Mouse (Mus musculus) limb, embryonic 15.5 days (tissue): ENCODE measurements at regions not wholly inside any gene's neighbourhood (a gene's known extent, or its start where the extent isn't known, plus 50 kb on each side); places are given as distances from the start of the nearest gene placed in this dataset.
A peak's percentile ranks its signal among the peaks of the same experiment; 100 is the strongest.
"Not testable (repeated sequence)": the region's sequence is repeated elsewhere in the genome, so short reads cannot be mapped to it uniquely, and the experiment has no call there.

Experiments used
- ATAC-seq: fragments of 200-750 bp; cut with Nextera tagmentation; 2 replicates; pipeline ENCODE4 v1.8.0; 2017; ENCODE audit warnings: low read depth, moderate TSS enrichment; ENCODE audit not compliant: insufficient number of reproducible peaks, low FRiP score, low TSS enrichment
- H3K27ac ChIP-seq: fragments of 300-500 bp; sonication (generic); 2 replicates; pipeline ENCODE4 v1.5.1; 2015; ENCODE audit warnings: moderate library complexity, mild to moderate bottlenecking, inconsistent platforms
- H3K27me3 ChIP-seq: fragments of 300-500 bp; sonication (generic); 2 replicates; pipeline ENCODE4 v1.6.1; 2015; ENCODE audit warnings: inconsistent platforms
- H3K36me3 ChIP-seq: fragments of 300-500 bp; sonication (generic); 2 replicates; pipeline ENCODE4 v1.6.1; 2015; ENCODE audit warnings: inconsistent platforms
- H3K4me1 ChIP-seq: fragments of 300-500 bp; sonication (generic); 2 replicates; pipeline ENCODE4 v1.6.1; 2015; ENCODE audit warnings: inconsistent platforms
- H3K4me2 ChIP-seq: fragments of 300-500 bp; sonication (generic); 2 replicates; pipeline ENCODE4 v1.6.1; 2015; ENCODE audit warnings: mild to moderate bottlenecking, inconsistent platforms
- H3K4me3 ChIP-seq: fragments of 300-500 bp; sonication (generic); 2 replicates; pipeline ENCODE4 v1.5.1; 2015; ENCODE audit warnings: mild to moderate bottlenecking, inconsistent platforms
- H3K9ac ChIP-seq: fragments of 300-500 bp; sonication (generic); 2 replicates; pipeline ENCODE4 v1.6.1; 2015; ENCODE audit warnings: inconsistent platforms
- H3K9me3 ChIP-seq: fragments of 300-500 bp; sonication (generic); 2 replicates; pipeline ENCODE4 v1.6.1; 2016; ENCODE audit warnings: inconsistent platforms
- WGBS: fragments of 180-500 bp; shearing (Covaris S2); methylation state at CpG from one replicate; pipeline ENCODE4 v1.1.7; 2015; 5-methylcytosine and 5-hydroxymethylcytosine counted together

DNA sequence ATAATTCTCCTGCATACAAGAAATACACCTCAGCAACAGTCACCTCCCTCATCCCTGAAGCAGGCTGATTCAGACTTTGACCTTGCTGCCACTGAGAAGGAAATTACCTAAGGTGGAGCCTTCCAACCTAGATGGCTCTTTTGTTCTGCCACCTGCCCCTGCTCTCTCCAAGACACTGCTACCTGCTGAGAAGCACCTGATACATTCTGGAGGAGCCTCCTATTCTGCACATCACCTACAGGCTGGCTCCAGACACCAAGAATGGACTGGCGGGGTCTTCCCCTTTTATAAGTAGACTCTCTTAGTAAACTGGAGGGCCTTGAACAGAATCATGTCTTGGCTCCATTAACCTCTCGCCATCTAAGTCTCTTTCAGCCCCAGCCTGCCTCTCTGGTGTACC, 1149.5 kb upstream of the 2610301B20Rik start:
- not testable (repeated sequence) for H3K9ac ChIP-seq, H3K36me3 ChIP-seq
- WGBS: 74% methylated on average over 2 of the region's 2 CpGs

DNA sequence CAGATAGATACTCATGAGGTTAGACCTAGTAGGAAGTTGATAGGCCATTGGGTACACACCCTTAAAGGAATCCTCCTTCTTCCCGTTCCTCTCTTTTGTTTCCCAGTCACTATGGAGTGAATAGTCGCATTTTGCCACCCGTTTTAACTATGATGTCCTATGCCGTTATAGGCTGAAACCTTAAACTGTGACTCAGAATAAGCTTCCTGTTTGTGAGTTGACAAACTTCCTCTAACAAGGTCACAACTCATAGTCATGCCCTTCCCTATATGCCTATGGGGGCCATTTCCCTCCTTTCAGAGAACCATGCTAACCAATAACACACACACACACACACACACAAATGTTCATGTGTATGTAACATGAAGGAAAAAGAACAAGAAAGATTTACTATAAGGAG, 1136.6 kb upstream of the 2610301B20Rik start:
- H3K36me3 ChIP-seq: no peaks in the 10 kb centered on the region
- no peaks in the 10 kb centered on the region for H3K4me1 ChIP-seq
- no peaks in the 10 kb centered on the region for H3K27me3 ChIP-seq
- H3K9me3 ChIP-seq: no peaks in the 10 kb centered on the region
- 78% methylated on average over 4 of the region's 4 CpGs for WGBS
- no peak overlapping the region for H3K4me3 ChIP-seq
- ATAC-seq: no peak
- H3K4me2 ChIP-seq: no peak overlapping the region
- no peak overlapping the region for H3K27ac ChIP-seq
- H3K9ac ChIP-seq: no peak overlapping the region

More for the DNA sequence above, 1149.5 kb upstream of the 2610301B20Rik start:
- ATAC-seq, H3K9me3 ChIP-seq, H3K27me3 ChIP-seq, H3K4me3 ChIP-seq, H3K4me1 ChIP-seq, H3K4me2 ChIP-seq, H3K27ac ChIP-seq: not testable (repeated sequence)

DNA sequence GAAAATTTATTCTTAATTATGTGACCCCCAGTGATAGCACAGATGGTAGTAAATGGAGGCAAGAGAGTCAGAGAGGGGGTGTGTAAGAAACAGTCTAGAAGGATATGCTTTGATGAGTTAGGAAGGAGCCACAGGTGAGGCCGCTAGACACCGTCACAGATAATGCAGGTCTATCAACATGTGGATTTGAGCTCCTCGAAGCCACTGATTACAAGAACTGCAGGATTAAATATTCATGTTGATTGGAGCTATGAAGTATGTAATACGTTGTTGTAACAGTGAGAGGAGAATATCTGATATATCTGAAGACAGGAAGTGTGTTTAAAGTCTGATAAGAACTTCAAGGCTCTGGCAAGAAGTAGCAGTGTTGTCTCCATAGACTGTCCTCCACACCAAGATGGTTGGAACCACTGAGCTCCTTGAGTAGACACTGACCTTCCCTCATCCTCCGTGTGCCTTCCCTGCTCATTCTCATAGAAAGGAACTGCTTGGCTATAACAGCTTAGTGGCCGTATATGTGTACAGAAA, 1126.8 kb upstream of the 2610301B20Rik start:
- H3K27ac ChIP-seq: no peak overlapping the region
- H3K4me3 ChIP-seq: no peak overlapping the region
- no peak overlapping the region for H3K4me2 ChIP-seq
- ATAC-seq: no peak
- 82% methylated on average over 6 of the region's 6 CpGs for WGBS
- H3K9me3 ChIP-seq: no peaks in the 10 kb centered on the region
- no peaks in the 10 kb centered on the region for H3K36me3 ChIP-seq
- no peaks in the 10 kb centered on the region for H3K4me1 ChIP-seq
- H3K9ac ChIP-seq: no peak overlapping the region
- H3K27me3 ChIP-seq: no peaks in the 10 kb centered on the region

DNA sequence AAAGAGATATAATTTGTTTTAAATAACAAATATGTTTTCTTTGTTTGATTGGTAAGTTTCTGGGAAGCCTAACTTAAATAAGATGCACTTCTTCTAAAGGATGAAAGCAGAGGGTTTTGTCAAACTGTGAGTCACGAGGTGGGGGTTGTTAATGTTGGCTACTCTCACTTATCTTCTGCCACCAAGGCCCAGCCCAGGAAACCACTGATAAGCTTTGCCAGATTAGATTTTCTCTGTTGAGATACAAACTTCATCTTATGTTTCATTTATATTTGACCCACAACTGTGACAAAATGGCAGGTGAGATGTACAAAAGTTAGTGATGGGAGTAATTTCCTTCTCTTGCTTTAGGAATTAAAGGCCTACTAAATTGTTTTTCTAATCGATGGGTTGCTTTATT, 1126.2 kb upstream of the 2610301B20Rik start:
- no peak overlapping the region for H3K27ac ChIP-seq
- 67% methylated on average over 2 of the region's 2 CpGs for WGBS
- H3K9me3 ChIP-seq: no peaks in the 10 kb centered on the region
- H3K4me2 ChIP-seq: no peak overlapping the region
- no peak overlapping the region for H3K9ac ChIP-seq
- H3K4me3 ChIP-seq: no peak overlapping the region
- no peak for ATAC-seq
- no peaks in the 10 kb centered on the region for H3K27me3 ChIP-seq
- H3K36me3 ChIP-seq: no peaks in the 10 kb centered on the region
- H3K4me1 ChIP-seq: no peaks in the 10 kb centered on the region

DNA sequence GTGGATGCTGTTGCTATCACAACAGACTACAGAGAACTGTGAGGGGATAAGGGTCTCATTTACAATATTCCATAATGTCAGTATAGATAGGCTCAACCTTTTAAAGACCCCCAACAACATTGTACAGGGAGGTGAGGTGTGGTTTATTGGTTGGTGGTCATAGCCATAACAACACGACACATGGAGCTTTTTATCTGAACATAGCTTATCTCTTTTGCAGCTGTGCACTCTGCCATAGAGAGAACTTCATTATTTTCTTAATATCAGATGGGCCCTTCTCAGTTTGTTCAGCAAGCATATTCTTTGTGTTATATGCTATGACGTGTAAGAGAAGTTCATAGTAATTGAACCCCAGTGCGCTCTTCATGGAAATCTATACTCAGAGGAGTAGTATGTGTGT, 1124.4 kb upstream of the 2610301B20Rik start:
- 92% methylated on average over 3 of the region's 3 CpGs for WGBS
- Histone ChIP-seq H3K36me3 (no peaks in the 10 kb centered on the region), H3K27ac (no peak overlapping the region), H3K4me1 (no peaks in the 10 kb centered on the region), H3K9ac (no peak overlapping the region), H3K27me3 (no peaks in the 10 kb centered on the region), H3K4me3 (no peak overlapping the region), H3K4me2 (no peak overlapping the region), H3K9me3 (no peaks in the 10 kb centered on the region)
- no peak for ATAC-seq

DNA sequence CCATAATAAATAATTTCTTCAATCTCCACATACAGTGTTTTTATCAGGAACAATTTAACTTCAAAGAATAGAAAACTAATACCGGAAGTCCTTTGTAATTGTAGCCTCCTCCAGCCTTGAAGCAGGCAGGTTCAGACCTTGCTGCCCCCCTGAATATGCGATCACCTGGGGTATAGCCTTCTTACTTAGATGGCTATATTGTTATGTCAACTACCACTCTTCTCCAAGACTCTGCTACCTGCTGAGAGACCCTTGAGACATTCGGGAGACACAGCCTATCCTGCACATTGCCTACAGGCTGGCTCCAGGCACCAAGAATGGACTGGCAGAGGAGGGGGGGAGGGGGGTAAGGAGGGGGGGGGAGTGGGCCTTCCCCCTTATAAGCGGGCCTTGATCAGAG, 1123.9 kb upstream of the 2610301B20Rik start:
- Histone ChIP-seq H3K9me3 (no peaks in the 10 kb centered on the region), H3K36me3 (no peaks in the 10 kb centered on the region), H3K27me3 (no peaks in the 10 kb centered on the region), H3K9ac (no peak overlapping the region), H3K4me1 (no peaks in the 10 kb centered on the region), H3K27ac (no peak overlapping the region), H3K4me3 (no peak overlapping the region), H3K4me2 (no peak overlapping the region)
- no peak for ATAC-seq
- WGBS: 72% methylated on average over 4 of the region's 4 CpGs

DNA sequence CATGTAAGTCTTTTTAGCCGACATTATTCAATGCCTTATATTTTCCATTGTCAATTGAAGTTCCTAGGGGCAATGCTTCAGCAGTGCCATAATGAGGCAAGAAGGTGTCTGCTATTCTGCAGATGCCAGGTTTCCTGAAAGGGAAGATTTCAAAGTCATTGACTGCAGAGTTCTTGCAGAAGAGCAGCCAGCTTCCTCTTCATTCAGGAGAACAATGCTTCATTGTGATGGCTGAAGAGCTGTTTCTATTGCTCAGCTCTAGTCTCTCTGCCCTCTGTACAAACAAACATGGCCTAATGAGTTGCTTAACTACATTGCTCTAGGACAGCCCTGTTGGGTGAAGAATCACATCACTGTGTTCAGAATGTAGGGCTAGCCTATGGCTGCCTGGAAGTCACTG, 1111.0 kb upstream of the 2610301B20Rik start:
- ATAC-seq: no peak
- H3K9me3 ChIP-seq: no peaks in the 10 kb centered on the region
- H3K27ac ChIP-seq: no peak overlapping the region
- no peak overlapping the region for H3K9ac ChIP-seq
- no peak overlapping the region for H3K4me2 ChIP-seq
- H3K4me1 ChIP-seq: no peaks in the 10 kb centered on the region
- WGBS: 84% methylated on average over 1 of the region's 1 CpGs
- no peak overlapping the region for H3K4me3 ChIP-seq
- H3K36me3 ChIP-seq: no peaks in the 10 kb centered on the region
- H3K27me3 ChIP-seq: no peaks in the 10 kb centered on the region

DNA sequence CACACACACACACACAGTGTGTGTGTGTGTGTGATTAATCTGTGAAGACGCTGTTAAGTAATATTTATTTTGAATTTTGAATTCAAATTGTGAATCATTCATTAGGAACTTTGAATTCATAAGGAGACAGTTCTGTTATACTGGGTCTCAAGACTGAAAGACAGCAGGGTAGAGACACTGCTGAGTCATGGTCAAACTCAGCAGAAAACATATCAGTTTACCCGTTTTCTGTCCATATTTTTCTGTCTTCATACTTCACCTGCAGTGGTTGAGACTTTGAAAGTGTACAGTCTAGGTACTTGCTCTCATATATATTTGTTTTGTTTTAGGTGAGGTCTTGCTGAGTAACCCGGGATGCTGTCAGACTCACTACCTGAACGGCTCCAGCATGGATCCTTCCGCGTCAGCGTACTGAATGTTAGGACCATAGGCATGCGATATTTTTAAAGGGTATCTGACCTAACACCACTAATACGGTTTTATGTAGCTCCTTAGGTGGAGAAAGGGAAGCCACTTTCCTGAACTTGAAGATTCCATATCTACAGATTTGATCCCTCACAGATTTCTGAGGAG, 1104.6 kb upstream of the 2610301B20Rik start:
- no peaks in the 10 kb centered on the region for H3K36me3 ChIP-seq
- H3K4me1 ChIP-seq: no peaks in the 10 kb centered on the region
- no peak for ATAC-seq
- H3K9ac ChIP-seq: no peak overlapping the region
- H3K4me3 ChIP-seq: peak overlapping the region; percentile 55
- no peaks in the 10 kb centered on the region for H3K27me3 ChIP-seq
- WGBS: 59% methylated on average over 9 of the region's 9 CpGs
- H3K27ac ChIP-seq: no peak overlapping the region
- peak overlapping the region; percentile 81 for H3K4me2 ChIP-seq
- no peaks in the 10 kb centered on the region for H3K9me3 ChIP-seq

DNA sequence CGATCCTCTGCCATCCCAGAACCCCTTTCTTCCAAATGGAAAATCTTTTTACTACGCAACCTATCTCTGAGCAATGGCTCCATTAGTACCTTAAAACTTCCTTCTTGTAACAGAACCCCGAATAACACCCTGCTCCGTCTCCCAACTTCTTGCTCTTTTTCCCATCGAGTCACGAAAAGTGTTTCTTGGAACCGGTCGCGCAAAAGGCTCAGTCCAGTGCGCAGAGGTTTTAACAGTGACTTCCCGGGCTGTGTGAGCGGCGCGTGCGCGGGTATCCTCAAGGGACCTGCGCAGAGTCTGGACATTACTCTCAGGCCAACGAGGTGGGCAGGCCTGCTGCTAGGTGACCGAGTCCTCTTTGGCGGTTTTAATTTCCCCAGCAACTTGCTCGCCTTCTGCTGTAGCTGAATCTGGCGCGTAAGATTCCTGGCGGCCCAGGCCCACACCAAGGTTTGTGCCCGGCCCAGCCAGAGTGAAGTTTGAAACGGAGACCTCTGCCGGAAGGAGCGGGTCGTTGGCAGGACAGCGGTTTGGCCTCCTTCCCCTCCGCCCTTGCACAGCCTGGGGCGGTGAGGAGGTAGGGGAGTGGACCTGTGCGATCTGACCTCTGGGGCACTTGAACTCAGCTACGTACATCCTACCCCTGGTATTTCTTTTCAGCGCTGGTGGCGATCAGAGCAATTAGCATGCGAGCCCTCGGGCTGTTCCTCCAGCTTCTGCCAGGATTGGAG, 1103.8 kb upstream of the 2610301B20Rik start:
- H3K9me3 ChIP-seq: no peaks in the 10 kb centered on the region
- no peaks in the 10 kb centered on the region for H3K36me3 ChIP-seq
- WGBS: 2% methylated on average over 38 of the region's 38 CpGs
- H3K27ac ChIP-seq: peak overlapping the region; percentile 82
- no peaks in the 10 kb centered on the region for H3K4me1 ChIP-seq
- peak; percentile 81; the same call in 1 of the 2 replicates for ATAC-seq
- no peaks in the 10 kb centered on the region for H3K27me3 ChIP-seq
- H3K4me3 ChIP-seq: peak overlapping the region; percentile 55
- H3K4me2 ChIP-seq: peak overlapping the region; percentile 81
- peak overlapping the region; percentile 54 for H3K9ac ChIP-seq

DNA sequence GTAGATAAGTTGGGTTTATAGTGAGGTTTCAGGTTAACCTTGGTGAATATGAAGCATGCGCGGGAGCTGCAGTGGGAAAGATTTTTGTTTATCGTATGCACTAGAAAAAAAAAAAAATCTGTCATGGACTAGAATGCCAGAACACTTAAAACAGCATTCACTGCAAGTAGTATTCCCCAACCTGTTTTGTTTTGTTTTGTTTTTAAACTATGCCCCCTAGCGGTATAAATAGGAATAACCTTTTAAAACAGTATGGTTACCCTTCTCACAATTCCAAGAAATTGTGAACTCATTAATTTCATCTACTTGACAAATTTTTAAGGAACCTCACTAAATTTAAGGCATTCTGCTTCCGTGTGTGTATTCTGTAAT, 1103.2 kb upstream of the 2610301B20Rik start:
- H3K4me2 ChIP-seq: peak overlapping the region; percentile 81
- WGBS: 2% methylated on average over 5 of the region's 5 CpGs
- no peaks in the 10 kb centered on the region for H3K9me3 ChIP-seq
- 0 out of 2 replicates have a peak overlapping the region, but pooled peaks have one; percentile 54 for H3K9ac ChIP-seq
- H3K4me3 ChIP-seq: peak overlapping the region; percentile 55
- no peak for ATAC-seq
- no peaks in the 10 kb centered on the region for H3K27me3 ChIP-seq
- no peaks in the 10 kb centered on the region for H3K36me3 ChIP-seq
- H3K27ac ChIP-seq: peak overlapping the region; percentile 82
- H3K4me1 ChIP-seq: no peaks in the 10 kb centered on the region

DNA sequence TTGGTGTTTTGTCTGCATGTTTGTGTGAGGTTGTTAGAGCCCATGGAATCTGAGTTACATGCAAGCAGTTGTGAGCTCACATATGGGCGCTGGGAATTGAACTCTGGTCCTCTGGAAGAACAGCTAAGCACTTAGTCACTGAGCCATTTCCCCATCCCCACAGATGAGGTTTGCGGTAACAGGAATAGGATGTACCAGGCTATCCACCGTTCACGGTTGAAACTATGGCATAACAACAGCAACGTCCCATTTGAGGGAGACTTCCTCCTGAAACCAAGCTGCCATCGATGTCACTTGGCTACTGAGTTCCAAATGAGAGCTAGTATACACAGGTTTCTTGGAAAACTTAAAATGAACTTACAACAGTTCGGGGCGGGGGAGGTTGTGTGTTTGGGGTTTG, 1095.9 kb upstream of the 2610301B20Rik start:
- no peak overlapping the region for H3K4me3 ChIP-seq
- no peaks in the 10 kb centered on the region for H3K4me1 ChIP-seq
- H3K9me3 ChIP-seq: no peaks in the 10 kb centered on the region
- ATAC-seq: no peak
- no peak overlapping the region for H3K27ac ChIP-seq
- no peak overlapping the region for H3K4me2 ChIP-seq
- no peaks in the 10 kb centered on the region for H3K36me3 ChIP-seq
- H3K9ac ChIP-seq: no peak overlapping the region
- peaks cover 7% of the 10 kb centered on the region; the same call in 1 of the 2 replicates for H3K27me3 ChIP-seq
- WGBS: 88% methylated on average over 8 of the region's 8 CpGs

DNA sequence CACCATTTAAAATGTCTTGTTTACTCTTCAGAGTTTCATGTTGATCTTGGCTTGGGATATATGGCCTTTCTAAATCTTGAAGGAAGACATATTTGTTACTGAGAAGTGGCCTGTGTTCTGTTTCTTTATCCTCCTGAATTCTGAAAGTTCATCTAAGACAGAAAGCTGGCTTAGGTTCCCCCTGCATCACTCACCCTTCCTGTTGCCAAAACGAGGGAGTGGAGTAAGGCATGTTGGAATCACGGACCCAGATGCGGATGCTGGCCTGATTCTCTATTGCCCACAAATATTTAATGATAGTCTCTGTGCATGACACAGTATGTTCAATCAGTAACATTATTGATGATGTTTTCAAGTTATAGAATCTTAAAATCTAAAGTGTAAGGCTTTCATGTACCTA, 1094.7 kb upstream of the 2610301B20Rik start:
- ATAC-seq: no peak
- H3K27ac ChIP-seq: no peak overlapping the region
- no peak overlapping the region for H3K4me2 ChIP-seq
- no peak overlapping the region for H3K4me3 ChIP-seq
- 78% methylated on average over 3 of the region's 3 CpGs for WGBS
- H3K27me3 ChIP-seq: peaks cover 8% of the 10 kb centered on the region; the same call in 1 of the 2 replicates
- no peaks in the 10 kb centered on the region for H3K9me3 ChIP-seq
- H3K9ac ChIP-seq: no peak overlapping the region
- H3K36me3 ChIP-seq: no peaks in the 10 kb centered on the region
- H3K4me1 ChIP-seq: no peaks in the 10 kb centered on the region
